Mouse (Mus musculus): ENCODE results near the gene Gm3415. TPM values are rescaled to one million over a fixed set of nuclear protein-coding genes. Genes with fewer than 3 reads are reported as not detected.
A peak's percentile ranks its signal among the peaks of the same experiment; 100 is the strongest.
"Not testable (repeated sequence)": the region's sequence is repeated elsewhere in the genome, so short reads cannot be mapped to it uniquely, and the experiment has no call there.

Gm3415 gene
- polyA plus RNA-seq, 1 experiment from 2014 or later = not detected

DNA sequence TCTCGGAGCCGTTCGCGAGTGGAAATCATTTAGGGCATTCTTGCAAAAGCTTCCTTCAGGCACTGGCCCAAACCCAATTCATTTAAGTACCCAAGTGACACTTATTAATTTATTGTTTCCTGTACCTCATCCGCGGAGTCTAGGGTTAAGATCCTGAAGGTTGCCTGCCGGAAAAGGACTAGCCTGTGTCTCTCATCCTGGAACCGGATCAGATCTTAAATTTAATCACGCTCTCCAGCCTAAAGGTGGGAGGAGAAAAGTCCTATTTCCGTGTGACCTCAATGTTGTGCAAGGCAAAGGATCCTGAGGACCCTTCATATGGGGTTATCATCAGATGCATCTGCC lies 29.3 kb downstream of the Gm3415 start:
- Histone ChIP-seq H3K4me2 (replicated peaks) (peak overlapping the region; percentile 95), H3K27me3 (replicated peaks) (peaks cover 34% of the 10 kb centered on the region), H3K36me3 (no peaks in the 10 kb centered on the region), H3K4me1 (replicated peaks) (peaks cover 16% of the 10 kb centered on the region), H3K27ac (no peak overlapping the region), H3K9ac (0 out of 2 replicates have a peak overlapping the region, but pooled peaks have one; percentile 30), H3K4me3 (replicated peaks) (peak overlapping the region; percentile 46), H3K9me3 (no peaks in the 10 kb centered on the region)
- 3% methylated on average over 10 of the region's 10 CpGs for WGBS
- 0 out of 2 replicates have a peak, but pooled peaks have one; percentile 10 for ATAC-seq

DNA sequence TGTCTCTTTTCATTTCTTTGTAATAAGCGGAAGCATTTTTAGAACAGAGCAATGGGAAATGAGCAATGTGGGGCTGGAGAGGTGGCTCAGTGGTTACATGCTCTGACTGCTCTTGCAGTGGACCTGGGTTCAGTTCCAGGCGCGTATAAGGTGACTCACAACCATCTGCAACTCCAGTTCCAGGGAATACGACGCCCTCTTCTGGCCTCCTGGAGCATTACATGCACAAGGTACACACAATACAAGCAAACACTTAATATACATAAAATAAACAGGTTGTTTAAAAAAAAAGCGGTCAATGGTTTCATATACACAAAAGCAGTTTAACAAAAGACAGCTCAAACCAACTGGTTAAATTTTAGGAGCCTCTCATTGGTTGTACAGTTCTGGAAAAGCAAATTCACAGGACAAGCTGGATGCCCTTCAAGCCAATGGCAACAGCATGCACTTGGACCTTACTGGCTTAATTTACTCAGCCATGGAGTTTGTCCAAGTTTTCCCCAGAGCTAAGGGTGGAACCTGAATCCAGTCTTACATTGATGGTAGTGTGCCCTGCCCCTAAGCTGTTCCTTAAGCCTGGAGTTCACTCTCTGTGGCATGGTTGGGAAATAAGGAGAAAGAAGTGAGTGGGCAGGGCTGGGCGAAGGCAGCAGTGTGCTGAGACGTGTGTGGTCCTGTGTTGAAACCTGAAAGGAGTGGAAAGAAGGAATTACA lies 30.6 kb downstream of the Gm3415 start:
- Histone ChIP-seq H3K4me2 (replicated peaks) (no peak overlapping the region), H3K9me3 (no peaks in the 10 kb centered on the region)
- 75% methylated on average over 8 of the region's 8 CpGs for WGBS

GRCm38 (mm10) chr5:146590987-146591386 lies 35.1 kb downstream of the Gm3415 start:
- no peak for ATAC-seq
- Histone ChIP-seq H3K4me2 (replicated peaks) (no peak overlapping the region), H3K9me3 (no peaks in the 10 kb centered on the region), H3K27ac (no peak overlapping the region), H3K36me3 (no peaks in the 10 kb centered on the region), H3K4me1 (replicated peaks) (no peaks in the 10 kb centered on the region), H3K9ac (no peak overlapping the region), H3K27me3 (replicated peaks) (peaks cover 7% of the 10 kb centered on the region), H3K4me3 (replicated peaks) (no peak overlapping the region)
- 57% methylated on average over 4 of the region's 4 CpGs for WGBS

More for the DNA sequence above, 30.6 kb downstream of the Gm3415 start:
- H3K27me3 ChIP-seq (replicated peaks) = peaks cover 34% of the 10 kb centered on the region
- no peak overlapping the region for H3K4me3 ChIP-seq (replicated peaks)
- H3K9ac ChIP-seq = no peak overlapping the region
- ATAC-seq = no peak
- no peaks in the 10 kb centered on the region for H3K36me3 ChIP-seq
- no peak overlapping the region for H3K27ac ChIP-seq
- H3K4me1 ChIP-seq (replicated peaks) = peaks cover 16% of the 10 kb centered on the region

DNA sequence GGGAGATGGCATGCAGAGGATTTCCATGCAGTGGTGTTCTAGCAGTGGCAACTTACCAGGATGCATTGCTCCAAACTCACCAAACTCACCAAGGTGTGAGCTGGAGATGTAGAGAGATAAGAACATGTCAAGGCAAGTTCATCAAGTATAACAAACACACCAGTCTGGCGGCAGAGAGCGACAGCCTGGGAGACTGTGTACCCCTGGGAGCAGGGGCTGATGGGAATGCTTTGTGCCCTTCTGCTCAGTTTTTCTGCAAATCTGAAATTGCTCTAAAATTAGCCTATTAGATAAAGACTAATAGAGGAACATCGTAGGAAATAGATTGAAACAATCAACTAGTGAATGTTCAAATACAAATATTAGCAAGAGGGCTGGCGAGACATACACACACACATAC lies 35.7 kb downstream of the Gm3415 start:
- Histone ChIP-seq H3K4me1 (replicated peaks) (no peaks in the 10 kb centered on the region), H3K27ac (no peak overlapping the region), H3K36me3 (no peaks in the 10 kb centered on the region), H3K4me3 (replicated peaks) (no peak overlapping the region), H3K9ac (no peak overlapping the region), H3K9me3 (no peaks in the 10 kb centered on the region), H3K4me2 (replicated peaks) (no peak overlapping the region), H3K27me3 (replicated peaks) (peaks cover 3% of the 10 kb centered on the region; the same call in 1 of the 2 replicates)
- ATAC-seq = no peak
- 83% methylated on average over 4 of the region's 4 CpGs for WGBS

DNA sequence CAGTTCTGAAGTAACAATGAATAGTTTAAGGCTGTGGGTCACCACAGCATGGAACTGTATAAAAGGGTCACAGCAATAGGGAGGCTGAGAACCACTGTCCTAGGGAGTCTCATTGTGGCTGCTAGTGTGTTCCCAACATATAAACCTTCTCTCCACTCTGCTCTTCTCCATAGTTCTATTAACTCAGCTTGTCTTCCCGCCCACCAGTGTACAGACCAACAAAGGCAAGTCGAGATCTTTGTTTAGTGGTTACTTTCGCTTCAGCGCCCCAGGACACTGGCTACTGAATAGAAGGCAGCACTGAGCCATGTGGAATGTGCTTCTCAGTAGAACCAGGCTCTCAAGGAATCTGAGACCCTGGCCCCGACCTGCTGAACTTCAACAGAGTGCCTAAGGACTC lies 36.6 kb downstream of the Gm3415 start:
- Histone ChIP-seq H3K9me3 (no peaks in the 10 kb centered on the region), H3K4me3 (replicated peaks) (no peak overlapping the region), H3K36me3 (no peaks in the 10 kb centered on the region), H3K27ac (no peak overlapping the region), H3K27me3 (replicated peaks) (peaks cover 3% of the 10 kb centered on the region; the same call in 1 of the 2 replicates), H3K9ac (no peak overlapping the region), H3K4me2 (replicated peaks) (no peak overlapping the region), H3K4me1 (replicated peaks) (no peaks in the 10 kb centered on the region)
- ATAC-seq = no peak
- WGBS = 66% methylated on average over 5 of the region's 5 CpGs

DNA sequence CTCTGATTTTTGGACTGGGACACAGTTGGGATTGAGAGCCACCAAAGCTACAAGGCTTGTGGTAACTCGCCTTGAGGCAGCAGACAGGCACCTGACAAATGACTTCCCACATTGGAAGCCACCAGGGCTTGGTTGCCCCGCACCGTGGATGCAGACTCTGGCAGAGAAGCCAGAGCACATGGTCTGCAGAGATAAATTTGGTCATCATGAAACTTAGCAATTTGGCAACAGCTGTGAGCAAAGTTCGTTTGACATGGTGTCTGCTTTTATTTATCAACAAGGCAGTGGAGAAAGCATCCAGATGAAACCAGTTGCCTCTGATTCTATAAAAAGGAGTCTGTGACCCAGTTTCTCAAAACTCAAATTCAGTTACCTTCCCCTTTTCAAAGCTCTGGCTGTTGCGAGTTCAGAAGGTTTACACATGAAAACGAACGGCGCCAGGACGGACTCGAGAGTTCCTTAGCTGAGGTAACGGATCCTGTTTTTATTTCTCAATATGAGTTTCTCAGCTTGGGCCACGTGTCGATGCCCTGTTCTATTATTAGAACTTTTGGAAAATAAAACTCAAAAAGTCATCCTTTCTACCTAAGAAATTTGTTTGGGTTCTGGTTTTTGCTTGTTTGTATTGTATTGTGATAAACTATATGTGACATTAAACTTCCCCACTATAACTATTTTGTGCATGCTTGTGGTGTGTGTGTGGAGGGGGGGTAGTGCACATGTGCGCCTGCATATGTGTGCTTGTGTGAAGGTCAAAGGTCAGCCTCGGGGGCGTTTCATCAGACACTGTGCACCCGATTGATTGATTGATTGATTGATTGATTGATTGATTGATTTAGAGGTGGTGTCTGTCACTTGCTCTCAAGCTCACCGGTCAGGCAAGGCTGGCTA lies 40.9 kb downstream of the Gm3415 start:
- no peak for ATAC-seq
- Histone ChIP-seq H3K27me3 (replicated peaks) (no peaks in the 10 kb centered on the region), H3K4me2 (replicated peaks) (no peak overlapping the region), H3K4me1 (replicated peaks) (no peaks in the 10 kb centered on the region), H3K9me3 (no peaks in the 10 kb centered on the region), H3K36me3 (no peaks in the 10 kb centered on the region), H3K4me3 (replicated peaks) (no peak overlapping the region), H3K27ac (no peak overlapping the region), H3K9ac (no peak overlapping the region)
- WGBS = 59% methylated on average over 18 of the region's 18 CpGs

DNA sequence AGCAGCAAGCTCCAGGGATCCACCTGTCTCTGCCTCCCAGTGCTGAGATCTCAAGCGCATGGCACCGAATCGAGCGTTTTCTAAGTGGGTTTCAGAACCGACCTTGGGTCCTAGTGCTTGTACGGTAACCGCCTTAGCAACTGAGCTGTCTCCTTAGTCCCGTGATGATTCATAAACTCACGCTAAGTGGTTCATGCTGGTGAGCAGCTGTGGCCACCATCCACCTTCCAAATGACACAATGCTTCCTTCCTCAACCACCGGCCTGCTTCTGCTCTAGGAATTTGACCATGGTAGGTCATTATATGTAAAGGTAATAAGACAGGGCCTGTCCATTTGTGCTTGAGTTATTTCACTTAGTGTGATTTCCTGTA lies 41.6 kb downstream of the Gm3415 start:
- no peak overlapping the region for H3K4me2 ChIP-seq (replicated peaks)
- H3K27ac ChIP-seq = no peak overlapping the region
- H3K9me3 ChIP-seq = no peaks in the 10 kb centered on the region
- 91% methylated on average over 10 of the region's 10 CpGs for WGBS
- H3K36me3 ChIP-seq = no peaks in the 10 kb centered on the region
- H3K4me1 ChIP-seq (replicated peaks) = no peaks in the 10 kb centered on the region
- no peak overlapping the region for H3K9ac ChIP-seq
- no peaks in the 10 kb centered on the region for H3K27me3 ChIP-seq (replicated peaks)
- no peak for ATAC-seq
- H3K4me3 ChIP-seq (replicated peaks) = no peak overlapping the region

DNA sequence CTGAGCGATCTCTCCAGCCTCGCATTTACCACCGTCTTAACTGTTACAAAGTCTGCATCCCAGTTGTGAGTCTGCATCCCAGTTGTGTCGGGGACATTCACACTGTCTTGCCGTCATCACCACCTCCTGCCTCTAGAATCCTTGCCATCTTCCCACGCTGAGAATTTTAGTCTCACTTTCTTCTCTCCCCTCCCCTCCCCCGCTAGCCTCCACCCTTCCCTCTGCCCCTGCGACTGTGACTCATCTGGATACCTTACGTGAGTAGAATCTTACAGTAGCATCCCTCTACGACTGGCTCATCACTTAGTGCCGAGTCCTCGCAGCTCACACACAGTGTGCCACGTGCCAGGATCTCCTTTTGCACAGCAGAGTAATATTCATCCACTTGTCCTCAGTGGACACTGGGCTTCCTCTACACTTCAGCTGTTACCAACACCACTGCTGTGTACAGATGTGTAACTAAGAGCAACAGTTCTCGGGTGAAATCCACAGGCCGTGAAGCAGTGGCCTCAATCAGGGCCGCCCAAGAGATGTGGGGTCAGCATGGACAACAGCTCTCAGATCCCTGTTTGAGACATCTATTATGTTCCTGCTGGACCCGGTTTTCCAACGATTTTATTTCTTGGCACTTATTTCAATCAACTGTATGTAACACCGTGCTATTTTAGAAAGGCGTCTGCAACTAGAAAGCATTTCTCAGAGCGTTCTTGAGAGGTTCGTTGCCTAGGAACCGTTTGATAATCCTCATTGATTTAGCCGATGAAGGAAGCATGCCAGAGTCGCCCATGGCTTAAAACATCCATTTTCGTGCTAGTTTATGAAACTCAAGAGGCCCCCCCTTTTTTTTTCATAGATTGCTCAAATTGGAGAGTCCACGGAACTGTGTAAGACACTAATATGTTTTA lies 42.5 kb downstream of the Gm3415 start:
- WGBS = 85% methylated on average over 27 of the region's 27 CpGs
- Histone ChIP-seq H3K4me2 (replicated peaks) (no peak overlapping the region), H3K9me3 (no peaks in the 10 kb centered on the region), H3K4me3 (replicated peaks) (no peak overlapping the region), H3K27me3 (replicated peaks) (no peaks in the 10 kb centered on the region), H3K4me1 (replicated peaks) (no peaks in the 10 kb centered on the region), H3K9ac (no peak overlapping the region), H3K36me3 (no peaks in the 10 kb centered on the region), H3K27ac (no peak overlapping the region)
- ATAC-seq = no peak

DNA sequence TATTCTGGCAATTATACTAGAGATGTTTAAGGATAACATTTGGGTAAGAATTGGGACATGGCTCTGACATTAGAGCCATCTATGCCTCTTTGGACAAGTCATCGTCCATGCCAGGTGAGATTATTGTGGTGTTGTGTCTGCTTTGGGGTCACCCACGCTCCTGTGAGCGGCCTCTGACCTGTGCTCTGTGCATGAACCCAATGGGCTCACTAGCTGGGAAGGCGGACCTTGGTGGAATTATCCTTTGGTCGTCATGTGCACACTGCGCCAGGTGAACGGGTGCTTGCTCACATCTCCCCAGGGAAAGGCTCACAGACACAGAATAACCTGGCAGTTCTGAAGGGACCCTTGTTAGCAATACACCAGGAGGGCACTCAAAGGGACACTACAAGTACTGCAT lies 43.3 kb downstream of the Gm3415 start:
- not testable (repeated sequence) for H3K27me3 ChIP-seq (replicated peaks); H3K27ac ChIP-seq; H3K36me3 ChIP-seq; H3K4me2 ChIP-seq (replicated peaks); H3K4me1 ChIP-seq (replicated peaks); H3K9me3 ChIP-seq; H3K9ac ChIP-seq; ATAC-seq; H3K4me3 ChIP-seq (replicated peaks)
- 81% methylated on average over 7 of the region's 7 CpGs for WGBS

GRCm38 (mm10) chr5:146599970-146600369 lies 44.0 kb downstream of the Gm3415 start:
- ATAC-seq = no peak

GRCm38 (mm10) chr5:146606221-146606620 lies 50.3 kb downstream of the Gm3415 start:
- no peak for ATAC-seq
- Histone ChIP-seq H3K9me3 (no peaks in the 10 kb centered on the region), H3K9ac (no peak overlapping the region), H3K4me3 (replicated peaks) (no peak overlapping the region), H3K36me3 (no peaks in the 10 kb centered on the region), H3K4me1 (replicated peaks) (no peaks in the 10 kb centered on the region), H3K27me3 (replicated peaks) (no peaks in the 10 kb centered on the region), H3K4me2 (replicated peaks) (no peak overlapping the region), H3K27ac (no peak overlapping the region)
- WGBS = 69% methylated on average over 5 of the region's 5 CpGs

More at GRCm38 (mm10) chr5:146599970-146600369, 44.0 kb downstream of the Gm3415 start:
- Histone ChIP-seq H3K4me2 (replicated peaks) (no peak overlapping the region), H3K9ac (no peak overlapping the region), H3K4me3 (replicated peaks) (no peak overlapping the region), H3K9me3 (no peaks in the 10 kb centered on the region), H3K27me3 (replicated peaks) (no peaks in the 10 kb centered on the region), H3K36me3 (no peaks in the 10 kb centered on the region), H3K27ac (no peak overlapping the region), H3K4me1 (replicated peaks) (no peaks in the 10 kb centered on the region)
- 64% methylated on average over 5 of the region's 5 CpGs for whole genome bisulfite sequencing

DNA sequence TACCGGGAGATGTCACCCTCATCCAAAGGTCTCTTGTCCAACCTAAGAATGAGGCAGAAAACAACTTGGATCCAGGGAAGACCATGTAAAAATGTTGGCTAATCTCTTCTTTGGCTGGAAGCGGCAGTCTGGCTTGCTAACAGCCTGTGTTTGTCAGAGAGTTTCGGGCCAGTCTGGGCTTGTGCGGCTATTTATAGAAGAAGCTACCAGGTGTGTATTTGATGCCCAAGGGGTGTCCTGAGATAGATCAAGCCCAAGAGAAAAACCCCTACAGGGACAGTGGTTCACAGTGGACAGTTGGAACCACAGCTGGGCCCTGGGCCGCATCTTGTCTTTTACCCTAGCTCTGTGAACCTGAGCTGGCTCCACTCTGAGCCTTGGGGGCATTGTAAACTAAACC lies 51.0 kb downstream of the Gm3415 start:
- no peak for ATAC-seq
- H3K27ac ChIP-seq = no peak overlapping the region
- 84% methylated on average over 5 of the region's 5 CpGs for WGBS
- H3K4me3 ChIP-seq (replicated peaks) = no peak overlapping the region
- H3K9ac ChIP-seq = no peak overlapping the region
- H3K4me1 ChIP-seq (replicated peaks) = no peaks in the 10 kb centered on the region
- H3K27me3 ChIP-seq (replicated peaks) = no peaks in the 10 kb centered on the region
- no peaks in the 10 kb centered on the region for H3K9me3 ChIP-seq
- H3K4me2 ChIP-seq (replicated peaks) = no peak overlapping the region
- no peaks in the 10 kb centered on the region for H3K36me3 ChIP-seq
